Mouse (Mus musculus): ENCODE measurements around the gene Phf3.

DNA sequence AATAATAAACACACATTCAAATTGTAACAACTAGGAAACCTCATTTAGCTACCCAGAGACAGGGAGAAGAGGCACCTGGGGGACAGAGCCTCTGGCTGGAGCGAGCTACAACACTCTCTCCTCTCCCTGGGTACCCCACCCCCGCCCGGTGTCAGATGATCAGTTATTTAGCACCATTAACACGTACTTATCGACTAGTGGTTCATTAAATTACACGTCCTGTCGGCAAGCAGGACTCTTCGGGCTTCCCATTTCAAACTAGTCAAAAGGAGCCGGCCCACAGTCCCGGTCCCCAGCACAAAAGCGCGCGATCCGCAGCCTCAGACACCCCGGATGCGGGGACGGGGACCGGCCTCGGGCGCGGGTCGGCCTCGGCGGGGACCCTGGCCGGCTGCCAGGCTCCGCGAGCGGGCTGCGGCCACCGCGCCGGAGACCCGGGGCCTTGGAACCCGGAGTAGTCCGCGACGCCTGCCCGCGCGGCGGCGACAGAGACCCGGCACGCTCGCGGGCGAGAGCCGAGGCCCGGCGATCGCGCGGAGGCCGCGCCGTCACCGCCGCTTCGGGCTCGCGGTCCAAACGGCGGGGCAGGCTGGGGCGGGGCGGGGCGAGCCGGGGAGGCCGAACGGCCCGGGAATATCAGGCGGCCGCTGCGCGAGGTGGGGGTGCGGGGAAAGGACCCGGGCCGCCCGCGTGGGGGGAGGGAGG lies 733 bp downstream of the Phf3 start:
- TF ChIP-seq POLR2A (IDR thresholded peaks at IDR 0.05; ENCODE audit: insufficient read length, low read depth), result no peak
- no peak for TF ChIP-seq POLR2AphosphoS2 (IDR thresholded peaks at IDR 0.05; ENCODE audit: insufficient read length, low read depth)
- TF ChIP-seq MAX (IDR thresholded peaks at IDR 0.05; ENCODE audit: low read depth), result no peak
- no peak for TF ChIP-seq E2F4 (IDR thresholded peaks at IDR 0.05; ENCODE audit: insufficient read depth)
- no peak for TF ChIP-seq TCF12 (IDR thresholded peaks at IDR 0.05; ENCODE audit: insufficient read depth, poor library complexity, severe bottlenecking)
- no peak for TF ChIP-seq MYOG (IDR thresholded peaks at IDR 0.05; ENCODE audit: control insufficient read depth in 1 of 3, insufficient read depth in 1 of 3, insufficient read length in 2 of 3, low read depth in 2 of 3)
- no peak for TF ChIP-seq TCF3 (IDR thresholded peaks at IDR 0.05; ENCODE audit: insufficient read length, low read depth)
- TF ChIP-seq CEBPB (IDR thresholded peaks at IDR 0.05; ENCODE audit: insufficient read depth, poor library complexity, severe bottlenecking), result no peak
- no peak for TF ChIP-seq MYOD1 (IDR thresholded peaks at IDR 0.05; ENCODE audit: control insufficient read depth in 1 of 3, insufficient read length in 2 of 3, low read depth in 2 of 3)
- TF ChIP-seq SRF (IDR thresholded peaks at IDR 0.05; ENCODE audit: control insufficient read depth, insufficient read length, low read depth), result no peak
- no peak for TF ChIP-seq USF1 (IDR thresholded peaks at IDR 0.05; ENCODE audit: low read depth)
- TF ChIP-seq REST (IDR thresholded peaks at IDR 0.05; ENCODE audit: insufficient read depth, insufficient read length), result no peak

All from myocyte (in vitro differentiated cells).